Mouse (Mus musculus) lung, postnatal 4 days (tissue): ENCODE measurements around the gene Hbq1b.

Source experiments
- DNase-seq, 2 experiments: peaks; one replicate each; pipeline ENCODE4 v3.0.0; 2021

The Hbq1b gene

DNA sequence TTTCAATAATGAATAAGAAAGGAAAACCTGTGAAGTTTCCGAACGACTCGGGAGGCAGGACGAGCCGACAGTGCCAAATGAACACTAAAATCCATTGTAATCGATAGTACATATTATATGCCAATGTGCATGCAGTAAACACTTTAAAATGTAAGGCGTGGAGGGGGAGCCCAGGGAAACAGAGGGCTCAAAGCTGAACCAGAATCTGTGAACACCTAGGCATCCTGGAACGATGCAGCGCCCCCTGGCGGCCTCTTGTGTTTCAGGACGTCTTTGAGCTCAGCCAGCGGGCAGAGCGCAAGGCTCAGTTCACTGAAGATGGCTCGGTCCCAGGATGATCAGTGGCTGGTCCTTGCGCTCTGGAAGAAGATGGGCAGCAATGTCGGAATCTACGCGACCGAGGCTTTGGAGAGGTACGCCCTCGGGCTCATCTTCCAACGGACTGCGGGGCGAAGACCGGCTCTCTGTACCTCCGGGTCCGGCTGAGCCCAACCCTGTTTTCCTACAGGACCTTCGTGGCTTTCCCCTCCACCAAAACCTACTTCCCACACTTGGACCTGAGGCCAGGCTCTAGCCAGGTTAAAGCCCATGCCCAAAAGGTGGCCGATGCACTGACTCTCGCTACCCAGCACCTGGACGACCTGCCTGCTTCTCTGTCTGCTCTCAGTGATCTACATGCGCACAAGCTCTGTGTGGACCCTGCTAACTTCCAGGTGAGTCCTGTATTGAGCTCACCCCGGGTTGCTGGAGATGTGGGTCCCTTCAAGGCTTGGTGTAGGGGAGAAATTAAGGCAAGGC lies at the start of gene Hbq1b:
Hbq1b (plus strand) TSS at position 271 of the 798 bp plus-strand sequence.
- peak; percentile 64 to 78 for DNase-seq

DNA sequence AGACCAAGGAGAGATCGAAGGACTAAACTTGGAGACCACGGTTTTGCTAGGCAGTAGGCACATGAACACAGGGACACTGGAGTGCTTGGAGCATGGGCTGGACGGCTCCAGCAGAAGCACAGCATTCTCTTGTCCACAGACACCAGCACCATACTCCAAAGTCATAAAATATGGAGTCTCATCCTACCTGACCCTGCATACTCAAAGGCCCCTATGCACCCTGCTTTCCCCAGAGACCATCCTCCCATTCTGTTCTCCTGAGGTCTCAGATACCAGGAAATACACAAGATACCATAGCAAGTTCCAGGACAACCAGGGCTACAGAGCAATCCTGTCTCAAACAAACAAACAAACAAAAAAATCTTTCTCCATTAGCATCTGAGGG lies 49.4 kb upstream of the Hbq1b start:
- no peak for DNase-seq

GRCm38 (mm10) chr11:32238093-32238860 lies 48.5 kb upstream of the Hbq1b start:
- peak; percentile 68 to 82 for DNase-seq

DNA sequence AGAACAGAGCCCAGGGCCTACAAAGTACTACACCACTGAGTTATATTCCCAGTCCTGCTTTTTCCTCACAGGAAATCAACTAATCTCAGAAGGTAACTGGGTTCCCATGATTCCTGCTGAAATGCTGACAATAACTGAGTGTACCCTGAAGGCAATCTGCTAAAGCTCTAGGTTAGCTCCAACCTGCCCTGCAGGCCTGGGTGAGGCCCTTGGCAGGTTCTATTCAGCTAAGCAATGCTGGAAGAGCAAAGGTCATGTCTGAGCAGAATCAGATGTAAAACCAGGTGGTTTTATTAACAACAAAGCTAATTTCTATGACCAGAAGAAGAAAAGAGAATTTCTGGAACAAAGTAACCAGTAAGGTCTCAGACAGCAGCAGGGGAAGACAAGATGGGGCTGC lies 45.4 kb upstream of the Hbq1b start:
- no peak for DNase-seq

GRCm38 (mm10) chr11:32242209-32242608 lies 44.6 kb upstream of the Hbq1b start:
- DNase-seq, result no peak

GRCm38 (mm10) chr11:32243205-32243955 lies 43.4 kb upstream of the Hbq1b start:
- DNase-seq, result no peak

GRCm38 (mm10) chr11:32244064-32244463 lies 42.7 kb upstream of the Hbq1b start:
- no peak for DNase-seq

DNA sequence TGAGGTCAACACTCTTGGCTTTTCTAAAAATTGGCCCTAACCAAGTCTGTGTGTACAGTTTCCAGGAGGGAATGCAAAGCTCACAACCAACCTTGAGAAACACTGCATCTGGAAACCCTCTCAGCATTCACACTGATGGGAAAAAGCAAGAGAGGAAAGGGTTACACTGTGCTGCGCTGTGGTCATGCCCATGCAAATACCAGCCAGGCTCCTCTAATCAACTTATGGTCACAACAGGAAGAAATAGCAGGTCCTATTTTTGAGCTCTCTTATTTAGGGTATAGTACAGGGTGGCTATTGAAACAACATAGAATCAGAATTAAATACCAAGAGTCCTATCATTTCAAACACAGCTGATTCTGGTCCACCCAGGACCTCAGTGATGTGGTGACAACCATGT lies 42.1 kb upstream of the Hbq1b start:
- no peak for DNase-seq

DNA sequence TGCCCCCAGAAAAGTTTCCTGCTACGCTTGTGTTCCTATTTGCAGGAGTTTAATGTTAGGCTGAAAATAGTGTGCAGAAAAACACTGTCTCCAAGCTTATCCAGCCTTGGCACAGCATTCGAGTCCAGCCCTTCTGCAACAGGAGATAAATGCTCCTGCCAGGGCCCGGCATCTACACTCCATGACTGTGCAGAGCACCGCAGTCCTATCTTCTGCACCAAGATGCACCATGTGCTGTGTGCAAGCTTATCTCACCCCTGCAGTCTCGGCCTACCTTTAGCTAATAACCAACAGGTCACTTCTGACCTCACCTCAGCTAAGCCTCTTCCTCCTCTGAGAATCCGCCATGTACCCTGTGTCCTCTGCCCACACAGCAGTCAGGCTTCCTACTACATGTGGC lies 41.2 kb upstream of the Hbq1b start:
- DNase-seq, result no peak

DNA sequence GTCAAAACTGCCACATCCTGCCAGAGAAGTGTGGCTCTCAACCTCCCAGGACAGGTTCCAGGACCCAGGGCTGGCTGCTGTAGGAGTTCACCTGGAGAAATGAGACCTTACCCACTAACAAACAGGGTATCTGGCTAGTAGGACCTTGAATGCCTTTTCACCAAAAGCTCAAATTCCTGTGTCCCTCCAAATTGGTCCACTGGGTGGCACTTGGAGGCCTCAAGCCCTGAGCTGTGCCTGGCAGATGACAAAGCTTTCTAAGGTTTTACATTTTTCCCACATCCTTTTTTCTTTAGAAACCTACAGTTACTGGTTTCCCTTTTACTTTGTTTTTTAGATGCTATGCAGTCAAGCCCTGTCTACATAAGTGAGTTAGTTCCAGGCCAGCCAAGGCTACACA lies 39.7 kb upstream of the Hbq1b start:
- no peak for DNase-seq

DNA sequence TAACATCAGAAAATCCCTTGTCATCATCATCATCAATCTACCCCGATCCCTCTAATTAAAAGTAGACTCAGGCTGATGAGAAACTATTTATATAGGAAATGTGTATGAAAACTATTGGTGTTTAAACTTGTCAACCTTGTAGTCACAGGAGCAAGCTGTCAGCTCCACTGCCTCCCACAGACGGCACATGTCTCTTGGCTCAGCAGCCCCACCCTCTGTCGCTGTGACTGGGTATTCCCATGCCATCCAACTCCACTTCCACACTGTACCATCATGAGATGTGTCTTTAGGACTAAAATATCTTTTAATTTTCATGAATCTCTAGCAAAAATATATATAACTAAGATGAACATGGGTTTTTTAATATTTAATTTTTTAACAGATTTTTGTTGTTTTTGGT lies 38.4 kb upstream of the Hbq1b start:
- DNase-seq, result no peak

DNA sequence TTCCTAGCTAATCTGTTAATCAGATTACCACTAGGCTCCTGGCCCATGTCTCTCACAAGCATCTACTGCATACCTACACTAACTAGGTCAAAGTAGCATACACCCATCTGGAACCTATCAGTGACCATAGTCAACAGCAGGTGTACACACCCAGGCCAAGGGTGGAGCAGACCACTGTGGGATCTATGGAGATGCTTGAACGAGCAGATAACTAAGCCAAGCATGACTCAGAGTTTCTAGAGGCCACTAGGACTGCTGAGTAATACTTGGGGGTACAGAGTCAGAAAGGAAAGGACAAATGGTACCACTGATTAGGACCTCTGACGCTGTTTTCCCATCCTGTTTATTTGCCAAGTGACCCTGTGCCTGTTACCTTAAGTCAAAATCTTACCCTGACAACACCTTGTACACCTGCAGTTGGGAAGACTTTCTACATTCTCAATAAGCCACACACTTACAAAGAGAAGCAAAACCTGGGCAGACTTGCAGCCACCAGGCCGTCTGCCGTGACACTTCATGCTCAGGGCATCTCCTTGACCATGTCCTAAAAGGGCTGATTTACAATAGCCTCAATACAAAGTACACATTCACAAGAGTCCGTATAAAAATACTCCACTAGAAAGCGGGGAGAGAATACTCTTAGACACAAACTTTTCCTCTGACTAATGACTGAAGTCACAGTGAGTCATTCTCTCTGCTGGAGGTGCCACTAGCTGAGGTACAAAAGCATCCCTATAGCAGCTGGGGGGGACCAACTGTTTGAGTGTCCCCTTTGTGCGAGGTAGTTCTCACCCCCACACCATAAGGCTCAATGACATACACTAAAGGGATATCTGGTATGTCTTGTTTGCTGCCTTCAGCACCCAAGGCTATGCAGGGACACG lies 35.6 kb upstream of the Hbq1b start:
- no peak for DNase-seq

DNA sequence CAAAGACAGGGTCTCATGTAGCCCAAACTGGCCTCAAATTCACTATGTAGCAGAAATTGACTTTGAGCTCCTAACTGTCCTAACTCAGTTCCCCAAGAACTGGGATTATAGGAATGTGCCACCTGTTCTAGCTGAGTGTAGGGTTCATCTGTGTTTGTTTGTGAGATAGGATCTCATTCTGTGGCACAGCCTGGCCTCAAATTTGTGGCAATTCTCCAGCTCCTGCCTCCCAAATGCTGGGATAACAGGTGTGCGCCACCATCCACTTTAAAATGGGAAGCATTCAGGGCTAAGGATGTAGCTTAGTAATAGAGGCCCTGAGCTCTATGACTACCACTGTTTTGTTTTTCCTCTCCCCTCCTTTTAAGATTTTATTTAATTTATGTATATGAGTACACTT lies 33.6 kb upstream of the Hbq1b start:
- no peak for DNase-seq

DNA sequence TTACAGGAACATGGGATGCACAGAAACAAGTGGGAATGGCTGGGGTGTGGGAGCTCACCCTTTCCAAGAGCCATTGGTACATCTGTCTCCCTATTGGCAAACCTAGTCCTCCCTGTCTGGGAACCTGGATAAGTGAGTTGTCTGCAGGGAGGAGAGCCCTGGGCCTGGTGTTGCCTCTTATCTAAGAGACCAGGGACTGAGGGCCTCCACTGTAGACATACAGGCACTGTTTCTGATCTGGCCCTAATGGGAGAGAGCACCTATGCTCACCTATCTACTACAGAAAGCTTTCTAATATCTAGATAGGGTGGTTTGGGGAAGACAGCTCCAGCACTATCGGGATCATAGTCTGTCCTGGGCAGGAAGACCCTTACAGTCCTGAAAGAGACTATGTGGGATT lies 30.6 kb upstream of the Hbq1b start:
- no peak for DNase-seq

- no peak for DNase-seq
Observed at GRCm38 (mm10) chr11:32256566-32256965, 30.2 kb upstream of the Hbq1b start.

DNA sequence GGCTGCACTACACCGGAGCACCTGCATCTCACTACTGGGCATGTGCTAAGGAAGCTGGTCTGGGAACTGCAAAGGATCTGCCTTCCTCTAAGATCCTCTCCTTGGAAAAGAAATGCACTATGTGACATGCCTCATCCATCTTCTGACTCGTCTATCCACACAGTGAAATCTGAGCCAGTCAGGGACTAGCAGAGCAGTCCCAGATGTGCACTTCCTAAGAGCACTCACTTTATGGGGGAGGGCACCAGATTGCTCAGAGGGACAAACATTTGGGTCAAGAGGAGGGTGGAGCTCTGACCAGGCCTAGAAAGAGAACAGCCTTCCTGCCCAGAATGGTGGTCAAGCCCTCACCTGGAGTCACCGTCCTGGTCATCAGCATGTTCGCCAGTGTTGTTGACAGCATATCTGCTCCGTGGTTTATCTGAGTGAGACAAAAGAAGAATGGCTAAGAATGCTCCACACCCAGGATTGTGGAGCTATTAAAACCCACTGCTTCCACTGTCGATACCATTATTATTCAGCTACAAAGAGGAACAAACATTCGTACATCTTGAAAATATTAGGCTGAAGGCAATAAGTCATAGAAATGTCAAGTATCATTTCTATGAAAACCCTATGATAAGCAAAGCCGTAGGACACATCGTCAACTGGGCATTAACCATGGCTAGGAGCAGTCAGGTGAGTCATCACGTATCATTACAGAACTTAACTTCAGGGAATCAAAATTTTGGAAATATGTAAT lies 23.9 kb upstream of the Hbq1b start:
- DNase-seq, result no peak

- no peak for DNase-seq
Observed at GRCm38 (mm10) chr11:32265117-32265738, 21.5 kb upstream of the Hbq1b start.

DNA sequence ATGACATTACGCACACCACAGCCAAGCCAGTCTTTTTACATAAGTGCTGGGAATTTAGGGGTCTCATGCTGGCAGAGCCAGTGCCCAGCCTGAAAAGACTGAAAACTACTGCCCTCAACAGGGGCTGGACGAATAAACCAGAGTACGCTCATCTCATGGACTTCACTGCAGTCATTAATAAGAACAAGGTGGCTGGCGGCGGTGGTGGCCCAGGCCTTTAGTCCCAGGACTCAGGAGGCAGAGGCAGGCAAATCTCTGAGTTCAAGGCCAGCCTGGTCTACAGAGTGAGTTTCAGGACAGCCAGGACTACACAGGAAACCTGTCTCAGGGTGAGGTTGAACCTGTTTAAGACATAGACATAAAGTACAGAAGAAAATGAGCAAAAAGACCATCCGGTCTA lies 20.6 kb upstream of the Hbq1b start:
- no peak for DNase-seq

DNA sequence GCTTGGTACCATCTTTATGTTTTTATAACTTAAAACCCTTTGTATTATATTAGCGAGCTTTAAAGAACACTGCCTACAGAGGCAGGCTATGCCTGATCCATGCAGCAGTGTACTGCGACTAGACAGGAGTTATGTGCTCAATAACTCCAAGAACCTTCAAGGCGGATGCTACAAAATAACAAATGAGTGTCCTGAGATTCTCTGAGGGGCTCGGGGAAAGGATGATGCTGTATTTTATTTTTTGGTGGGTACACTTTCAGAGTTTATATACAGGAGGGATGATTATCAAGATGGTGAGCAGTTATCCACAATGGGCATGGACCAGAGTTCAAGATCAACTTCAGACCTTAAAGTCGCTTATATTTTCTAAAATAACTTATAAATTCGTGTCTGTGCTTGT lies 20.0 kb upstream of the Hbq1b start:
- DNase-seq, result no peak

GRCm38 (mm10) chr11:32267188-32267884 lies 19.4 kb upstream of the Hbq1b start, which contains the start of gene Nprl3:
Nprl3 (minus strand) TSS chr11:32267707.
- DNase-seq, result peak; percentile 98

DNA sequence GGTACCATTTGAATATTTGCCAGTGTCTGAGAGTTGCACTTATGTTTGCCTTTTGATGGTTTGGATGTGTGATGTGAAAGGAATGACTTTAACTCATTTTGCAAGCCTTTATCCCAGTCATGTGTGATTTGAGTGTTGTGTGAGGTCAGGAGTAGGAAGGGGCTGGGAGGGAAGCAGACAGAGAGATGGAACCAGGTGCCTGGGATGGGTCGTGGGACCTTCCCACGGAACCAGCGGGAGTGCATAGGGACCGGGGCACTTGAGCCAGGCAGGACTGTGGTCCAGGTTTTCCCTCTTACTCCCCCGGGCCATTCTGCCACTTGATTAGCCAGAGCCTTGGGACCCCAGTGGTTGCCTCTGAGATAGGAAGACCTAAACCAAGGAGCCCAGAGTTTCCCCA lies 18.8 kb upstream of the Hbq1b start:
- DNase-seq, result no peak
